Mouse (Mus musculus): Measurements from ENCODE around the gene Gipc2. TPM values are rescaled to one million over a fixed set of nuclear protein-coding genes. Genes with fewer than 3 reads are reported as not detected.
A peak's percentile ranks its signal among the peaks of the same experiment; 100 is the strongest.

Gene Gipc2
- polyA plus RNA-seq, 1 experiment from 2014 or later, result 1.5 TPM

- ATAC-seq (ENCODE audit: low FRiP score) (no peak), DNase-seq (ENCODE audit: low spot score, missing footprints) (no peak)
- Histone ChIP-seq H3K9ac (ENCODE audit: low read length) (no peak overlapping the region), H3K4me1 (ENCODE audit: control insufficient read depth, insufficient read depth, low read length) (peaks cover 14% of the 10 kb centered on the region; the same call in 1 of the 2 replicates), H3K36me3 (ENCODE audit: control insufficient read depth, insufficient read depth, low read length) (no peaks in the 10 kb centered on the region), H3K4me2 (no peak overlapping the region), H3K9me3 (ENCODE audit: control insufficient read depth, low read length) (no peaks in the 10 kb centered on the region), H3K4me3 (ENCODE audit: low read depth, low read length) (no peak overlapping the region), H3K27ac (ENCODE audit: low read depth, low read length) (no peak overlapping the region), H3K27me3 (ENCODE audit: control insufficient read depth, insufficient read depth, low read length) (no peaks in the 10 kb centered on the region)
- 18% methylated on average over 3 of the region's 3 CpGs for WGBS
These were observed 57.3 kb downstream of the Gipc2 start for GRCm38 (mm10) chr3:152108560-152109259.

DNA sequence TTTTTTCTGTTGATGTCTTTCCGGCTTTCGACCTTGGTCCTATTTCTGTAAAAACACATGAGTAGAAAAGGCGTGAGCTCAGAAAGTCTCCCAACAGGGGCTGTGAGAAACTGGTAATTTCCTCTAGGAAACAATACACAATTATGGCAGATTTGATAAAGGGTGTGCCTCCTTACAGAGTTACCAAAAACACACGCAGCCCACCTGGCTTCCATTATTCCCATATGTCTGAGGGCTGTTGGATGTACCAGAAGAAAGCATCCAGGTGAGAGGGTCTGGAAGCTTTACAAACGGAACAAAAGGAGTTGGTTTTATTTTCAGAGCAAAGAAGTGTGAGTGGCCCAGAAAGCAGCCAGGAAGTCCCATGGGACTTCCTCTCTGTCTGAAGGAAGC is 58.0 kb downstream of the Gipc2 start:
- no peak for ATAC-seq (ENCODE audit: low FRiP score)

GRCm38 (mm10) chr3:152107149-152108002 is 58.7 kb downstream of the Gipc2 start:
- Histone ChIP-seq H3K4me2 (peak overlapping the region; percentile 88), H3K9me3 (ENCODE audit: control insufficient read depth, low read length) (no peaks in the 10 kb centered on the region), H3K36me3 (ENCODE audit: control insufficient read depth, insufficient read depth, low read length) (no peaks in the 10 kb centered on the region), H3K9ac (ENCODE audit: low read length) (peak overlapping the region; percentile 39; the same call in 1 of the 2 replicates), H3K27me3 (ENCODE audit: control insufficient read depth, insufficient read depth, low read length) (no peaks in the 10 kb centered on the region), H3K4me1 (ENCODE audit: control insufficient read depth, insufficient read depth, low read length) (peaks cover 14% of the 10 kb centered on the region; the same call in 1 of the 2 replicates), H3K4me3 (ENCODE audit: low read depth, low read length) (peak overlapping the region; percentile 36), H3K27ac (ENCODE audit: low read depth, low read length) (no peak overlapping the region)
- WGBS, result 28% methylated on average over 30 of the region's 30 CpGs
- DNase-seq (ENCODE audit: low spot score, missing footprints), result peak; percentile 95
- peak; percentile 79 for ATAC-seq (ENCODE audit: low FRiP score)

More for the DNA sequence above, 58.0 kb downstream of the Gipc2 start:
- Histone ChIP-seq H3K27me3 (ENCODE audit: control insufficient read depth, insufficient read depth, low read length) (no peaks in the 10 kb centered on the region), H3K9ac (ENCODE audit: low read length) (no peak overlapping the region), H3K4me1 (ENCODE audit: control insufficient read depth, insufficient read depth, low read length) (peaks cover 14% of the 10 kb centered on the region; the same call in 1 of the 2 replicates), H3K9me3 (ENCODE audit: control insufficient read depth, low read length) (no peaks in the 10 kb centered on the region), H3K27ac (ENCODE audit: low read depth, low read length) (no peak overlapping the region), H3K36me3 (ENCODE audit: control insufficient read depth, insufficient read depth, low read length) (no peaks in the 10 kb centered on the region), H3K4me3 (ENCODE audit: low read depth, low read length) (no peak overlapping the region), H3K4me2 (no peak overlapping the region)
- WGBS, result 59% methylated on average over 5 of the region's 5 CpGs
- DNase-seq (ENCODE audit: low spot score, missing footprints), result peak; percentile 78

- peak overlapping the region; percentile 36 for H3K4me3 ChIP-seq (ENCODE audit: low read depth, low read length)
- peak overlapping the region; percentile 39 for H3K9ac ChIP-seq (ENCODE audit: low read length)
- H3K9me3 ChIP-seq (ENCODE audit: control insufficient read depth, low read length), result no peaks in the 10 kb centered on the region
- WGBS, result 1% methylated on average over 28 of the region's 28 CpGs
- H3K27ac ChIP-seq (ENCODE audit: low read depth, low read length), result no peak overlapping the region
- H3K4me2 ChIP-seq, result peak overlapping the region; percentile 88
- ATAC-seq (ENCODE audit: low FRiP score) (peak; percentile 47), DNase-seq (ENCODE audit: low spot score, missing footprints) (peak; percentile 95)
- peaks cover 14% of the 10 kb centered on the region; the same call in 1 of the 2 replicates for H3K4me1 ChIP-seq (ENCODE audit: control insufficient read depth, insufficient read depth, low read length)
- H3K27me3 ChIP-seq (ENCODE audit: control insufficient read depth, insufficient read depth, low read length), result no peaks in the 10 kb centered on the region
- no peaks in the 10 kb centered on the region for H3K36me3 ChIP-seq (ENCODE audit: control insufficient read depth, insufficient read depth, low read length)
These were observed 59.5 kb downstream of the Gipc2 start for GRCm38 (mm10) chr3:152106225-152107148.

DNA sequence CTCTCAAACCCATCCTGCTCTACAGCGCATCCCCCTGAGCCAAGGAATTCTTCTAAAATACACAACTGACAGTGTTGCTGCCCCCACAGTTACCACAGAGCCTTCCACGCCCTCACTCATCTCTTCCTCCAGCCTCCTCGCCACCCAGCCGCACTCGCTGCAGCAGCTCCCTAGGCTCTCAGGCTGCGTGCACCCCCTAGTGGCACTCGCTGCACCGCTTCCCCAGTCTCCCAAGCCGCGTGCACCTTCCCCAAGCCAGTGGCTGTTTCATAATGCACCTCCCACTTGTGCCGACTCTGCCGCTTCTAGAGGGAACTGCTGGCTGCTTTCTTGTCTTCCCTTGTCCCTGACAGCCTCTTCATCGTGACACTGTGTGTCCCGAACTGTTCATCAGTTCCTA is 60.7 kb downstream of the Gipc2 start:
- no peak overlapping the region for H3K9ac ChIP-seq (ENCODE audit: low read length)
- H3K27ac ChIP-seq (ENCODE audit: low read depth, low read length), result no peak overlapping the region
- WGBS, result 3% methylated on average over 14 of the region's 14 CpGs
- DNase-seq (ENCODE audit: low spot score, missing footprints) (peak; percentile 96), ATAC-seq (ENCODE audit: low FRiP score) (peak; percentile 64)
- H3K4me2 ChIP-seq, result peak overlapping the region; percentile 88
- no peaks in the 10 kb centered on the region for H3K9me3 ChIP-seq (ENCODE audit: control insufficient read depth, low read length)
- no peaks in the 10 kb centered on the region for H3K36me3 ChIP-seq (ENCODE audit: control insufficient read depth, insufficient read depth, low read length)
- H3K27me3 ChIP-seq (ENCODE audit: control insufficient read depth, insufficient read depth, low read length), result no peaks in the 10 kb centered on the region
- H3K4me1 ChIP-seq (ENCODE audit: control insufficient read depth, insufficient read depth, low read length), result peaks cover 14% of the 10 kb centered on the region; the same call in 1 of the 2 replicates
- H3K4me3 ChIP-seq (ENCODE audit: low read depth, low read length), result no peak overlapping the region

DNA sequence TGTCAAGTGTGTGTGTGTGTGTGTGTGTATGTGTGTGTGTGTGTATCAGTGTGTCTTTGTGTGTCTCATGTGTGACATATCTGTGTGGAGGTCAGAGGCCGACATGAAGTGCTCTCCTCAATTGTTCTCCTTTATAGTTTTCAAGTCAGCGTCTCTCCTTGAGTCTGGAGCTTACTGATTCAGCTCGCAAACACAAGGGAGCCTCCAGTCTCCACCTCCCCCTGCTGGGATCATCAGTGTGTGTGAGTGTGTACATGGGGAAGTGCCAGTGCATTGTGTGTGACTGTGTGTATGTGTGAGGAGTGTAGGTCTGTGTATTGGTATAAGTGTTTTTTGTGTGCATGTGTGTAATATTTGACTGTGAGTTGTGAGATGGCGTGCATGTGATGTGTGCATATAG is 62.6 kb downstream of the Gipc2 start:
- Histone ChIP-seq H3K36me3 (ENCODE audit: control insufficient read depth, insufficient read depth, low read length) (no peaks in the 10 kb centered on the region), H3K4me1 (ENCODE audit: control insufficient read depth, insufficient read depth, low read length) (peaks cover 12% of the 10 kb centered on the region; the same call in 1 of the 2 replicates), H3K4me2 (no peak overlapping the region), H3K4me3 (ENCODE audit: low read depth, low read length) (no peak overlapping the region), H3K9ac (ENCODE audit: low read length) (no peak overlapping the region), H3K27ac (ENCODE audit: low read depth, low read length) (no peak overlapping the region), H3K9me3 (ENCODE audit: control insufficient read depth, low read length) (no peaks in the 10 kb centered on the region), H3K27me3 (ENCODE audit: control insufficient read depth, insufficient read depth, low read length) (no peaks in the 10 kb centered on the region)
- WGBS, result 91% methylated on average over 4 of the region's 4 CpGs
- ATAC-seq (ENCODE audit: low FRiP score), result no peak
- peak; percentile 51 for DNase-seq (ENCODE audit: low spot score, missing footprints)

DNA sequence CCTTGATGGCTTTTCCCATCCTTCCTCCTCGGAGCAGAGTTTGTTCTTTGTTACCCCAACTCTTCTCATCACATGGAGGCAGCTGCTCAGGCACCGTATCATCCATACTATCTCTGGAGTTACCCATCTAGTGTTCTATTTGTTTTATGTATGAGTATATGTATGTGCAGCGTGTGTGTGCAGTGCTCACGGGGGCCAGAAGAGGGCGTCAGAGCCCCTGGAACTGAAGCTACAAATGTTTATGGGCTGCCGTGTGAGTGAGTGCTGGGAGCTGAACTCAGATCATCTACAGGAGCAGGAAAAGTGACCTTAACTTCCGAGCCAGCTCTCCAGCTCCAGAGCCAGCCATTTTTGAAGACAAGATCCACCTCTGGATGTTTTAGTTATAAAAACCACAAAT is 64.6 kb downstream of the Gipc2 start:
- H3K4me2 ChIP-seq, result no peak overlapping the region
- H3K27me3 ChIP-seq (ENCODE audit: control insufficient read depth, insufficient read depth, low read length), result no peaks in the 10 kb centered on the region
- no peak for DNase-seq (ENCODE audit: low spot score, missing footprints)
- no peak overlapping the region for H3K27ac ChIP-seq (ENCODE audit: low read depth, low read length)
- no peak overlapping the region for H3K9ac ChIP-seq (ENCODE audit: low read length)
- 92% methylated on average over 7 of the region's 7 CpGs for WGBS
- no peak overlapping the region for H3K4me3 ChIP-seq (ENCODE audit: low read depth, low read length)
- no peaks in the 10 kb centered on the region for H3K36me3 ChIP-seq (ENCODE audit: control insufficient read depth, insufficient read depth, low read length)
- ATAC-seq (ENCODE audit: low FRiP score), result no peak
- peaks cover 5% of the 10 kb centered on the region; the same call in 1 of the 2 replicates for H3K4me1 ChIP-seq (ENCODE audit: control insufficient read depth, insufficient read depth, low read length)
- no peaks in the 10 kb centered on the region for H3K9me3 ChIP-seq (ENCODE audit: control insufficient read depth, low read length)

GRCm38 (mm10) chr3:152100119-152100818 is 65.8 kb downstream of the Gipc2 start:
- Histone ChIP-seq H3K4me1 (ENCODE audit: control insufficient read depth, insufficient read depth, low read length) (no peaks in the 10 kb centered on the region), H3K27ac (ENCODE audit: low read depth, low read length) (no peak overlapping the region), H3K4me2 (peak overlapping the region; percentile 22; the same call in 1 of the 2 replicates), H3K4me3 (ENCODE audit: low read depth, low read length) (no peak overlapping the region), H3K36me3 (ENCODE audit: control insufficient read depth, insufficient read depth, low read length) (no peaks in the 10 kb centered on the region), H3K9ac (ENCODE audit: low read length) (no peak overlapping the region), H3K27me3 (ENCODE audit: control insufficient read depth, insufficient read depth, low read length) (no peaks in the 10 kb centered on the region), H3K9me3 (ENCODE audit: control insufficient read depth, low read length) (no peaks in the 10 kb centered on the region)
- ATAC-seq (ENCODE audit: low FRiP score) (peak; percentile 44), DNase-seq (ENCODE audit: low spot score, missing footprints) (peak; percentile 83)
- WGBS, result 47% methylated on average over 11 of the region's 11 CpGs
